Mouse (Mus musculus): ENCODE results near the gene Trdmt1.

GRCm38 (mm10) chr2:13502717-13503116, 41.8 kb downstream of the Trdmt1 start:
- TF ChIP-seq CTCF (IDR thresholded peaks at IDR 0.05; ENCODE audit: borderline replicate concordance, control insufficient read depth, extremely low read depth, insufficient read depth, low read length, poor library complexity): no peak
- TF ChIP-seq POLR2A (IDR thresholded peaks at IDR 0.05; ENCODE audit: control insufficient read depth, extremely low read depth, insufficient read depth, low read length, poor library complexity): no peak
